Mouse (Mus musculus): ENCODE results near the gene Camta1. TPM values are rescaled to one million over a fixed set of nuclear protein-coding genes. Genes with fewer than 3 reads are reported as not detected.

Camta1 gene
- polyA plus RNA-seq, 1 experiment: 29.8 TPM

- no peak for DNase-seq (ENCODE audit: low spot score)
These were observed 177.1 kb downstream of the Camta1 start for GRCm38 (mm10) chr4:151684596-151684995.

DNA sequence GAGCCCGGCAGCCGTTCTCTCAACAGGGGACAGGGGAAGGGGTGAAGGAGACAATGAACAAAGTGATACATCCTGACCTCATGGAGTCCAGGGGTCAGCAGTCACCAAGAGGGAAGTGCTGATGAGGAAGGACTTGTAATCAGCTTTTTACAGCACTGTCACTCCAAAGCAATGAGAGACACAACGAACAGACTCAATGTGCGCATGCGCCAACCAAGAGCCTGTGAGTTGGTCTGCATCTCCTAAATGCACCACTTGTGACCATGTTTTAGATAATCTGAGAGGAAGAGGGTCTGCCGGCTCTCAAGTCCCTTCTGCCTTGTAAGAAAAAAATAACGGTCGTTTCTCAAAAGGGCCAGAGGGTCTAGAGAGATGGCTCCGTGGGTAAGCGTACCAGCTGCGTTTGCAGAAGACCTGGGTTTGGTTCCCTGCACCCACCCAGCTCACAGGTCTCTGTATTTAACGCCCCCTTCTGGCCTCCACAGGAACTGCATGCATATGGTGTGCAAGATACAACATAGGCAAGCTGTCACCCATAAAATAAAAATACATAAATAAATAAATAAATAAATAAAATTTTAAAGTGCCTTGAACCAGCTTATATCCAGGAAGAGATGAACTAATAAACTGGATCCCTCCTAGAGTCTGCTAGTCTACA, 178.7 kb downstream of the Camta1 start:
- no peak for DNase-seq (ENCODE audit: low spot score)

DNA sequence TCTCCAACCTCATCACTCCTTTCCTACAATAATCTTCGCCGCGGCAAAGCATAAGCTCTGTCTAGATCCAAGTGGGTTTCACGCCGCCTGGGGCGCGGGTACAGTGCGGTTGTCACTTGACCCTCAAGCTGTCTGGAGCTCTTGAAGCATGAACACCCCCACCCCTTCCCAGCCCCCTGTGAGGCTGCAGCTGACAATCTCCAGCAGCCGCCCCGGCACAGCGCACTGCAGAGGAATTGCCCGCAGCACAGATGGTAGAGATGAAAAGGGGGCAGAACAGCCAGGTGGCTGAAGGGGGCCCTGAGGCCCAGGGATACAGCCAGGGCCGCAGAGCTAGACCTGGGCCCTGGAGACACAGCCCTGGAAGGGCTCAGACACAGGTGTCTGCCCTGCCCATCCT, 189.2 kb downstream of the Camta1 start:
- DNase-seq (ENCODE audit: low spot score): no peak

DNA sequence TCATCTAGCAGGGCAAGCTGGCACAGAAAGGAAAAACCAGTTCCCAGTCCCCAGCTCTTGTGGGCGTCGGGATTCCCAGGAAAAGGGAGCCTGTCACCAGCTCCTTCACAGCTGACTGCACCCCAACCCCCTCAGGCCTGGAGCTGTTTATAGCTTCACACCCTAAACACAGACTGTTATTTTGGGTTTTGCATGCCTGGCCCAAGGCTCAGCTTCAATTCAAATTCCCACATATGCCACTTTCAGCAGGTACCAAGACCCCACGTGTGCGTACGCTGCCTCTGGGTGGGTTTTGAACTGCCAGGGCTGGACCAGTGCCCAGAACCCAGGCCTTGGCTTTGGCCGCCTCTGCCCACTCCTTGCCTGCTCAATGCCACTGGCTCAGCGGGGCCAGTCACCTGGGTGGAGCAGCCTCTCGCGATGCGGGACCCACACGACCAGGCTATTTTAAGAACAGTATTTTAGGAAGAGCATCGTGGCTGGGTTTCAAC, 195.2 kb downstream of the Camta1 start:
- DNase-seq (ENCODE audit: low spot score): no peak

DNA sequence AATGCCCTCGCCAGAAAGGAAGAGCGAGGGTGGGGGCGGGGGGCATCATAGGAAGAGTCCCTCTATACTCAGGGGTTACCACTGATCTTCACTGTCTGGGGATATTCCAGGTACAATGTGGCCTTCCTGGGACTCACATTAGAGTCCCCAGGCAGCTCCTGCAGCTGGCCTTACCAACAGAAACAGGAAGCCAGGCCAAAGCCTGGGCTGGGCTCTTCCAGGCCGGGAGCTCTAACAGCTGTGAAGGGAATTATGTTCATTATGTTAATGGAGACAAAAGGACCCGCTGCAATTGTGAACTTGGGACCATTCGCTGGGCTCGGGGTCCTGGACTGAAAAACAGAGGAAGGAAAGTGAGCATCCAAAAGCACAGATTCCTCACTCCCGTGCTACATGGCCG, 200.2 kb downstream of the Camta1 start:
- no peak for DNase-seq (ENCODE audit: low spot score)

GRCm38 (mm10) chr4:151656427-151656826, 205.2 kb downstream of the Camta1 start:
- no peak for DNase-seq (ENCODE audit: low spot score)

- DNase-seq (ENCODE audit: low spot score): no peak
These were observed 205.9 kb downstream of the Camta1 start for GRCm38 (mm10) chr4:151655637-151656385.

DNA sequence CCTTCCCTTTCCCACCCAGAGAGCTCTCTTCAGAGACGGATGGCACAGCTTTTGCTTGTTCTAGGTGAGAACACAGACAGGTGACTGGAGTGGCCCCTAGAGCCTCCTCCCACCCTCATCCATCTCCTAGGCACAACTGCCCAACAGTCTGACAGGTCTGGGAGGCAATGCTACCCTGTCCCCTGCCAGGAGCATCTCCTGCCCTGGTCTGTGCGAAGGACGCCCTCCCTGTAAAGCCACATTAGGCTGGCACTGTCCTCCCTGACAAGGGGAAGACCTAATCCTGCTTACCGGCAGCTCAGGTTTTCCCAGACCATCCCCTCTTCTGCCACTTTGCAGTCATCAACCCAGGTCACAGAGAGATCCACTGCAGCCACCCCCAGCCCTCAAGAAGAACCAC, 206.4 kb downstream of the Camta1 start:
- no peak for DNase-seq (ENCODE audit: low spot score)

DNA sequence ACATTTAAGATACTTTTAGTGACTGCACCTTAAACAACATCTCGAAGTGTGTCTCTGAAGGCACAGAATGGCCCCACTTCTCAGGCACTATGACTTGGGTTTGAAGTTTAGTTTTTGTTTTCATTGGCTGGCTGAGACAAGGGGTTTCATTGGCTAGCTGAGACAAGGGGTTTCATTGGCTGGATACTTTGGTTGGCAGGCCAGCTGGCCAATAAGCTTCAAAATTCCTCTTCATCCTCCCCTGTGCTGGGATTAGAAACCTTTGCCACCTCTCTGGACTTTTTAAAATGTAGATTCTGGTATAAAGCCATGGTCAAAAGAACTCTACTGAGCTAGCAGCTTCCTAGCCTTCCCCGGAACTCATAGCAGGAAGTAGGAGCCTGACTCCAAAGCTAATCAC, 219.3 kb downstream of the Camta1 start:
- DNase-seq (ENCODE audit: low spot score): no peak

GRCm38 (mm10) chr4:151640971-151641370, 220.7 kb downstream of the Camta1 start:
- no peak for DNase-seq (ENCODE audit: low spot score)

DNA sequence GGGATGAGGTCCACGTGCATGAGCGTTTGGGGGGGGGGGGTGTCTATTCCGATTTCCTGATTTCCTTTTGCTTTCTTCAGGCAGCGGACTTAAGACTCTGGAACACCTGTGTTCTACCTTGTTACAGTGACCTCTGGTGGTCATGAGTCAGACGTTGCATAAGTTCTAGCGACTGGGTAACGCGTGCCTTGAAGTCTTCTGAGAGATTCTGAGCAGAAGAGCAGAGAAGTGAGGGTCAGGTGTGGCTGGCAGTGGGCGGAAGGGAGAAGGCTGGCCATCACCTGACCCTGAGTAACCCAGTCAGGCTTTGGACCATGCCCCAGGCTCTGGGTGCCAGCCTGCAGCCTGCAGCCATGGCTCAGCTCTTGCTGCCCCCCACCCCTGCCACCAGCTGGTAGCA, 222.7 kb downstream of the Camta1 start:
- DNase-seq (ENCODE audit: low spot score): no peak

- DNase-seq (ENCODE audit: low spot score): no peak
These were observed 224.3 kb downstream of the Camta1 start for GRCm38 (mm10) chr4:151637348-151637747.

DNA sequence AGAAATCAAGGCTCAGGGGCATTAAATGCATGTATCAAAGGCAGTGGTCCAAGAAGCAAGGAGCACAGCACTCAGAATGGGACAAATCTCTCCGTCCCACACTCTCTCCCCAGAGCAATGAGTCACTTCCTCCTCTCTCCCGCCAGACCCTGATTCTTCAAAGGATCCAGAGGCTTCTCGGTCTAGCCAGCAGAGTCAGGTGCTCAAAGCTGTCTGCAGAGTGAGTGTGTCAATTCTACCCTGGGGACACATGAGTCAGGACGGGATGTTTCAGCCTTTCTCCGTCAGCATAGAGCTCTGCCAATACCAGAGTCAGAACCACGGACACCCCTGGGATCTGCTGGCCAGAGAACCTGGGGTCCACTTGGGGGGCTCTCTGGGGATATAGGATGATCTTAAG, 226.9 kb downstream of the Camta1 start:
- DNase-seq (ENCODE audit: low spot score): no peak

GRCm38 (mm10) chr4:151633795-151634194, 227.9 kb downstream of the Camta1 start:
- no peak for DNase-seq (ENCODE audit: low spot score)

- DNase-seq (ENCODE audit: low spot score): no peak
These were observed 229.4 kb downstream of the Camta1 start for GRCm38 (mm10) chr4:151632321-151632720.

- DNase-seq (ENCODE audit: low spot score): no peak
These were observed 231.0 kb downstream of the Camta1 start for GRCm38 (mm10) chr4:151630664-151631063.

- DNase-seq (ENCODE audit: low spot score): no peak
These were observed 231.4 kb downstream of the Camta1 start for GRCm38 (mm10) chr4:151630231-151630630.

DNA sequence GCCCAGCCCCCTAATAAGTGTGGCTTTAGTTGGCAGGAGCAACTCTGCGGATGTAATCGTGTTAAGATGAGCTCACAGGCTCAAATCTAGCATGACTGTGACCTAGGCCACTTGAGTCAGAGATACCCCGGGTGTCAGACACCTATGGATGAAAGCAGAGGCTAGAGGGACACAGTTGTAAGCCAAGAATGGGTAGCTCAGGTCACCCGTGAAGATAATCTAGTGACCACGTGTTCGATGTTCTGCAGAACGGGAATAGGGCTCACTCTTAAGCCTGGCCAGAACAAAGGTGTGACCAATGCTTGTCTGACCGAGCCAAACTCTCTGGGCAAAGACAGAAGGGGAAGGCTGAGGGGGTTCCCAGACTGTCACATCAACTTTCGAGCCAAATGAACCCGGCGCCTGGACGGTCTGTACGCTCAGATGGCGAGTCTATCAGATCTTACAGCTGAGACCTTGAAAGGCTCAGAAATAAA, 242.1 kb downstream of the Camta1 start:
- no peak for DNase-seq (ENCODE audit: low spot score)

DNA sequence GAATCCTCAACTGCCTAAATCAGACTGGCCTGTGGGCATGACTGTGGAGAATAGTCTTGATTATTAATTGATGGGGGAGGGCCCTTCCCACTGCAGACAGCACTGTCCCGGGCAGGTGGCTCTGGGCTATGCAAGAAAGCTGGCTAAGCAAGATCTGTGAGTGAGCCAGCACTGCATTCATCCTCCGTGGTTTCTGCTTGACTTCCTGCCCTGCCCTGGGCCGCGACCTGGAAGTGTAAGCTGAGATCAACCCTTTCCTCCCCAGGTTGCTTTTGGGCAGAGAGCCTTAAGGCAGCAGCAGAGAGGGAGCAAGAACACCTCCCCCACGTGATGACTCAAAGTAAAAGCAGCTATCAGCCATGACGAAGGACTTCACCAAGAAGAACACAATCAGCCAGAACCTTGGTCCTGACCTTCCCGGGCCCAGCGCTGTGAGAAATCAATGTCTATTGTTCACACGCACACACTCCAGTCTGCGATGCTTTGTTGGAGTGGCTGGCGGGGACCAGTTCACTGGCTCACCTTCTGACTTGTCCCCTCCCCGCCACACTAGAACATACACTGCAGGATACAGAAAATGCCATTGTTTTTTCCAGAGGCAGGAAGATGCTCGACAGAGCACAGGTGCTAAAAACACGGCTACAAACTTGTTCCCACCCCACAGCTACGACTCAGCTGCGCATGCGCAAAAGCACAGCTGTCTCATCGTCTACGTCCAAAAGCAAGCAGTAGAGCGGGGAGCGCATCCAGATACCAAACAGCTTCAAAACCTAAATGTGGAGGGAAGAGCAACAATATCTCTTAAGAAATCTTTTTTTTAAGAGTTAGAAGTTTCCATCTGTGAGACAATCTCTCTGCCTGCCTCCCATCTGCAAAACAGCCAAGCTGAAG, 243.0 kb downstream of the Camta1 start:
- DNase-seq (ENCODE audit: low spot score): no peak

- DNase-seq (ENCODE audit: low spot score): no peak
These were observed 250.1 kb downstream of the Camta1 start for GRCm38 (mm10) chr4:151611621-151612020.

DNA sequence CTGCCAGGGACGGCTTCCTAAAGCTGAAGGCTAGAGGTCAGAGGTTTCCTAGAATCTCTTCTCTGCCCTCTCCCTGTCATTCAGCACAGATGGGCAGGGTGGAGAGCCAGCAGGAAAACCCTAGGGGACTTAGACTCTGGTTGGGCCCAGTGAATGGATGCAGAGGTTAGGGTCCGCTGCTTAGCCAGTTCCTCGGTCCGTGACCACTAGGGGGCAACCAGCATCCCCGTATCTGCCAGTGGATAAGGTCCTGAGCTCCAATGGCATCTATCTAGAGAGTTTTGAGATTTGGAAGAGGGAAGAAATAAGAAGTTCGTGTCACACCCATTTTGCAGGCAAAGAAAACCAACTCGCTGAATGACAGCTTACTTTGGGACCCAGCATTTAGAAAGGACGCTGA, 251.4 kb downstream of the Camta1 start:
- no peak for DNase-seq (ENCODE audit: low spot score)

- DNase-seq (ENCODE audit: low spot score): no peak
These were observed 256.8 kb downstream of the Camta1 start for GRCm38 (mm10) chr4:151604907-151605306.

Measured in urinary bladder, adult 2 months (tissue).